Mouse (Mus musculus) midbrain, postnatal 0 days (tissue): ENCODE results near the gene Tmem33. TPM values are rescaled to one million over a fixed set of nuclear protein-coding genes. Genes with fewer than 3 reads are reported as not detected.
A peak's percentile ranks its signal among the peaks of the same experiment; 100 is the strongest.

ENCODE experiments used
- ATAC-seq: fragments of 200-750 bp; cut with Nextera tagmentation; 2 replicates; pipeline ENCODE4 v1.8.0; 2017; ENCODE audit warnings: moderate number of reproducible peaks, mild to moderate bottlenecking, moderate TSS enrichment, moderate library complexity; ENCODE audit not compliant: low FRiP score
- DNase-seq: peaks from one replicate; pipeline ENCODE4 v3.0.0-alpha.2; 2015; ENCODE audit warnings: low spot score
- H3K27ac ChIP-seq: fragments of 300-500 bp; sonication (generic); 2 replicates; pipeline ENCODE4 v1.5.1; 2014; ENCODE audit warnings: low read depth, mild to moderate bottlenecking, low read length, mixed read lengths
- H3K27me3 ChIP-seq: fragments of 300-500 bp; sonication (generic); 2 replicates; pipeline ENCODE4 v1.6.1; 2014; ENCODE audit warnings: low read length, control low read depth, mixed read lengths; ENCODE audit not compliant: insufficient read depth
- H3K36me3 ChIP-seq: fragments of 300-500 bp; sonication (generic); 2 replicates; pipeline ENCODE4 v1.6.1; 2014; ENCODE audit warnings: low read length, control low read depth, mixed read lengths; ENCODE audit not compliant: insufficient read depth
- H3K4me1 ChIP-seq: fragments of 300-500 bp; sonication (generic); 2 replicates; pipeline ENCODE4 v1.6.1; 2014; ENCODE audit warnings: mild to moderate bottlenecking, control low read depth, antibody characterized with exemption, low read length, mixed read lengths; ENCODE audit not compliant: insufficient read depth
- H3K4me2 ChIP-seq: fragments of 300-500 bp; sonication (generic); 2 replicates; pipeline ENCODE4 v1.6.1; 2014; ENCODE audit warnings: low read depth, mild to moderate bottlenecking, low read length, mixed read lengths; ENCODE audit not compliant: poor library complexity, severe bottlenecking
- H3K4me3 ChIP-seq: fragments of 300-500 bp; sonication (generic); 2 replicates; pipeline ENCODE4 v1.5.1; 2014; ENCODE audit warnings: low read depth, mild to moderate bottlenecking, low read length, moderate library complexity
- H3K9ac ChIP-seq: fragments of 300-500 bp; sonication (generic); replicated peaks from 2 replicates; pipeline ENCODE4 v1.6.1; 2014; ENCODE audit warnings: mild to moderate bottlenecking, low read length, moderate library complexity, mixed read lengths; ENCODE audit not compliant: poor library complexity, severe bottlenecking
- H3K9me3 ChIP-seq: fragments of 300-500 bp; sonication (generic); 2 replicates; pipeline ENCODE4 v1.6.1; 2016; ENCODE audit warnings: low read length, control low read depth
- CTCF ChIP-seq: IDR thresholded peaks from 2 replicates; pipeline ENCODE4 v1.5.1; 2016; ENCODE audit warnings: antibody characterized with exemption, mild to moderate bottlenecking
- WGBS: fragments of 180-500 bp; shearing (Covaris S2); extraction: QIAGEN DNeasy Blood & Tissue Kit; methylation state at CpG from one replicate; pipeline ENCODE4 v1.1.7; 2014; 5-methylcytosine and 5-hydroxymethylcytosine counted together
- polyA plus RNA-seq: library from polyadenylated mRNA; unstranded; fragments of >200 nt; fragmentation: Nextera tagmentation; extraction: Ambion mirVana; gene quantifications from 2 replicates; pipeline ENCODE4 v1.2.1, GENCODE M21; 2015
- total RNA-seq: library from RNA; depleted of rRNA; stranded (reverse); fragments of >200 nt; gene quantifications from 2 replicates; pipeline ENCODE4 v1.2.3, GENCODE M21; 2014

Gene Tmem33
- total and polyA plus RNA-seq, 2 experiments from 2014 or later, result 55.0 to 68.1 TPM

GRCm38 (mm10) chr5:67221901-67222300, 38.5 kb upstream of the Tmem33 start:
- no peak for DNase-seq
- no peaks in the 10 kb centered on the region for H3K4me1 ChIP-seq
- no peak overlapping the region for H3K9ac ChIP-seq
- no peak overlapping the region for H3K4me3 ChIP-seq
- no peak overlapping the region for H3K4me2 ChIP-seq
- H3K27me3 ChIP-seq, result peaks cover 85% of the 10 kb centered on the region
- H3K27ac ChIP-seq, result no peak overlapping the region
- no peak for TF ChIP-seq CTCF
- WGBS, result 5% methylated on average over 6 of the region's 6 CpGs
- ATAC-seq, result no peak
- no peaks in the 10 kb centered on the region for H3K9me3 ChIP-seq
- H3K36me3 ChIP-seq, result no peaks in the 10 kb centered on the region

GRCm38 (mm10) chr5:67222440-67223390, 37.6 kb upstream of the Tmem33 start:
- Histone ChIP-seq H3K4me1 (no peaks in the 10 kb centered on the region), H3K4me2 (peak overlapping the region; percentile 28), H3K36me3 (no peaks in the 10 kb centered on the region), H3K9me3 (no peaks in the 10 kb centered on the region), H3K4me3 (peak overlapping the region; percentile 6; the same call in 1 of the 2 replicates), H3K27ac (no peak overlapping the region), H3K9ac (no peak overlapping the region), H3K27me3 (peaks cover 87% of the 10 kb centered on the region)
- no peak for DNase-seq
- 1% methylated on average over 44 of the region's 44 CpGs for WGBS
- ATAC-seq, result no peak
- TF ChIP-seq CTCF, result no peak

GRCm38 (mm10) chr5:67223391-67224121, 36.8 kb upstream of the Tmem33 start:
- H3K36me3 ChIP-seq, result no peaks in the 10 kb centered on the region
- 10% methylated on average over 15 of the region's 15 CpGs for WGBS
- no peaks in the 10 kb centered on the region for H3K9me3 ChIP-seq
- no peak for ATAC-seq
- H3K4me3 ChIP-seq, result no peak overlapping the region
- DNase-seq, result no peak
- no peak for TF ChIP-seq CTCF
- H3K27ac ChIP-seq, result no peak overlapping the region
- peaks cover 89% of the 10 kb centered on the region for H3K27me3 ChIP-seq
- H3K9ac ChIP-seq, result no peak overlapping the region
- H3K4me1 ChIP-seq, result no peaks in the 10 kb centered on the region
- H3K4me2 ChIP-seq, result no peak overlapping the region

- no peak overlapping the region for H3K4me2 ChIP-seq
- no peak for DNase-seq
- H3K36me3 ChIP-seq, result no peaks in the 10 kb centered on the region
- H3K27ac ChIP-seq, result no peak overlapping the region
- 18% methylated on average over 6 of the region's 6 CpGs for WGBS
- H3K9me3 ChIP-seq, result no peaks in the 10 kb centered on the region
- H3K4me1 ChIP-seq, result no peaks in the 10 kb centered on the region
- ATAC-seq, result no peak
- TF ChIP-seq CTCF, result no peak
- H3K9ac ChIP-seq, result no peak overlapping the region
- no peak overlapping the region for H3K4me3 ChIP-seq
- peaks cover 91% of the 10 kb centered on the region for H3K27me3 ChIP-seq
Measured at GRCm38 (mm10) chr5:67224122-67224502, 36.3 kb upstream of the Tmem33 start.

GRCm38 (mm10) chr5:67225758-67226157, 34.6 kb upstream of the Tmem33 start:
- no peak for DNase-seq
- H3K27me3 ChIP-seq, result peaks cover 77% of the 10 kb centered on the region
- no peak overlapping the region for H3K27ac ChIP-seq
- no peak overlapping the region for H3K9ac ChIP-seq
- no peaks in the 10 kb centered on the region for H3K36me3 ChIP-seq
- no peak overlapping the region for H3K4me3 ChIP-seq
- H3K9me3 ChIP-seq, result no peaks in the 10 kb centered on the region
- no peak for TF ChIP-seq CTCF
- WGBS, result 45% methylated on average over 7 of the region's 7 CpGs
- no peak overlapping the region for H3K4me2 ChIP-seq
- no peak for ATAC-seq
- no peaks in the 10 kb centered on the region for H3K4me1 ChIP-seq

- Histone ChIP-seq H3K36me3 (no peaks in the 10 kb centered on the region), H3K4me3 (no peak overlapping the region), H3K27ac (no peak overlapping the region), H3K4me2 (no peak overlapping the region), H3K27me3 (peaks cover 72% of the 10 kb centered on the region), H3K9me3 (no peaks in the 10 kb centered on the region), H3K9ac (no peak overlapping the region), H3K4me1 (no peaks in the 10 kb centered on the region)
- ATAC-seq (no peak), DNase-seq (no peak)
- no peak for TF ChIP-seq CTCF
- WGBS, result 7% methylated on average over 11 of the region's 11 CpGs
Measured at GRCm38 (mm10) chr5:67227261-67227660, 33.1 kb upstream of the Tmem33 start.
